Comparison of ENCODE assay signal across 24 mouse cellular contexts in the genomic region with DNA sequence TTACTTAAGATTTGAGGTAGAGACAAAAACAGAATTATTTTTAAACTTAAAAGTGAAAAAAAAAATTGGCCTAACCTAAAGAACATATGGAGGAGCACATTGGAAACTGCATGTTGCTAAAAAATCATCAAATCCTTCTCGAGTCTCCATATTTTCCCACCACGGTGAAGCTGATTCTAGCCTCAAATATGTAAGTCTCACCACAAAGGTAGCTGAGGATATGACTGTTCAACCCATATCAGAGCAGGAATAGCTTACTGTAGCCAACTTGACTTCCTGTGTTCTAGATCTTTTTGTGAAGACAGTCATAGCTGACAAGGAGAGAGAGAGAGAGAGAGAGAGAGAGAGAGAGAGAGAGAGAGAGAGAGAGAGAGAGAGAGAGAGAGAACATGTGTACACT.
DNase-seq lines count a peak whose midpoint lies in the region; ATAC-seq lines count a peak whose summit lies in the region.
"Had no signal": no experiment of that assay in that cellular context is flagged by ENCODE, and none has a peak within 500 bp of the region (broad histone marks: within the 10 kb centered on the region; RNA-seq: fewer than 3 reads in every experiment).

No protein-coding gene starts in this region.

- no peaks in the 10 kb centered on the region for H3K4me1 ChIP-seq in kidney, embryonic 16.5 days (ENCODE audit: insufficient read depth, low read length)
- H3K4me1 ChIP-seq: heart, embryonic 15.5 days; lung, embryonic 15.5 days; midbrain, embryonic 13.5 days had no signal

- no peak overlapping the region for H3K4me2 ChIP-seq in kidney, embryonic 16.5 days (replicated peaks; ENCODE audit: low read depth, low read length)
- H3K4me2 ChIP-seq: heart, embryonic 15.5 days; lung, embryonic 15.5 days; midbrain, embryonic 13.5 days had no signal

- no peak overlapping the region for H3K27ac ChIP-seq in kidney, embryonic 16.5 days (ENCODE audit: low read length)
- H3K27ac ChIP-seq: heart, adult 2 months; heart, embryonic 15.5 days; hindbrain, postnatal 0 days; layer of hippocampus, adult 2 months; liver, embryonic 14.5 days; lung, embryonic 15.5 days; midbrain, embryonic 13.5 days had no signal

- no peak overlapping the region for H3K4me3 ChIP-seq in kidney, embryonic 16.5 days (ENCODE audit: low read length)
- H3K4me3 ChIP-seq: heart, adult 2 months; heart, embryonic 15.5 days; layer of hippocampus, adult 2 months; lung, embryonic 15.5 days; midbrain, embryonic 13.5 days had no signal

- 91% methylated on average over 2 of the region's 2 CpGs for WGBS in kidney, embryonic 16.5 days

- H3K9ac ChIP-seq in kidney, embryonic 16.5 days (replicated peaks; ENCODE audit: low read length) = no peak overlapping the region
- H3K9ac ChIP-seq: heart, embryonic 15.5 days; liver, embryonic 14.5 days; lung, embryonic 15.5 days; midbrain, embryonic 13.5 days had no signal

- no peaks in the 10 kb centered on the region for H3K36me3 ChIP-seq in kidney, embryonic 16.5 days (ENCODE audit: insufficient read depth, low read length)
- H3K36me3 ChIP-seq: heart, embryonic 15.5 days; lung, embryonic 15.5 days; midbrain, embryonic 13.5 days had no signal

- H3K27me3 ChIP-seq in kidney, embryonic 16.5 days (ENCODE audit: insufficient read depth, low read length) = no peaks in the 10 kb centered on the region
- H3K27me3 ChIP-seq: heart, embryonic 15.5 days; lung, embryonic 15.5 days; midbrain, embryonic 13.5 days had no signal

- peak; percentile 88 for ATAC-seq in frontal cortex, adult (ENCODE audit: low TSS enrichment)
- ATAC-seq in kidney, embryonic 16.5 days (ENCODE audit: low FRiP score, low TSS enrichment) = no peak
- ATAC-seq: hindbrain, postnatal 0 days; midbrain, embryonic 13.5 days had no signal

- DNase-seq in frontal cortex, postnatal 10 days (ENCODE audit: low spot score in 2 of 2) = no peak
- DNase-seq in thymus, postnatal 0 days (ENCODE audit: low spot score) = peak; percentile 43
- no peak for DNase-seq in thymus, postnatal 25 days
- DNase-seq in brain, embryonic 18.5 days (ENCODE audit: low read depth, low spot score) = peak; percentile 16
- no peak for DNase-seq in gastrocnemius, postnatal 10 days
- no peak for DNase-seq in layer of hippocampus, adult 8-10 months (ENCODE audit: low spot score in 2 of 2)
- DNase-seq: adrenal gland, postnatal 25 days; B cell, adult 2 months; cerebellum, adult 2 months; cerebellum, postnatal 36 days; gastrocnemius, postnatal 25 days; heart, adult 2 months; kidney, adult 18-20 months; kidney, postnatal 14 days; right cerebral cortex, postnatal 14 days; thymus, adult 18-20 months had no signal

- no peaks in the 10 kb centered on the region for H3K9me3 ChIP-seq in kidney, embryonic 16.5 days (ENCODE audit: low read length)
- H3K9me3 ChIP-seq: heart, embryonic 15.5 days; lung, embryonic 15.5 days; midbrain, embryonic 13.5 days had no signal

Comparison
In these comparisons a context has a peak if more than half of its experiments do, and no peak if none do; other contexts are left out.
1. DNase-seq: peak in thymus, postnatal 0 days (single experiment) and brain, embryonic 18.5 days (single experiment); none in frontal cortex, postnatal 10 days (0 of 2), thymus, postnatal 25 days (single experiment), gastrocnemius, postnatal 10 days (single experiment) and layer of hippocampus, adult 8-10 months (0 of 2).